Mouse (Mus musculus): ENCODE measurements at regions not wholly inside any gene's neighbourhood (a gene's known extent, or its start where the extent isn't known, plus 50 kb on each side); places are given as distances from the start of the nearest gene placed in this dataset.

DNA sequence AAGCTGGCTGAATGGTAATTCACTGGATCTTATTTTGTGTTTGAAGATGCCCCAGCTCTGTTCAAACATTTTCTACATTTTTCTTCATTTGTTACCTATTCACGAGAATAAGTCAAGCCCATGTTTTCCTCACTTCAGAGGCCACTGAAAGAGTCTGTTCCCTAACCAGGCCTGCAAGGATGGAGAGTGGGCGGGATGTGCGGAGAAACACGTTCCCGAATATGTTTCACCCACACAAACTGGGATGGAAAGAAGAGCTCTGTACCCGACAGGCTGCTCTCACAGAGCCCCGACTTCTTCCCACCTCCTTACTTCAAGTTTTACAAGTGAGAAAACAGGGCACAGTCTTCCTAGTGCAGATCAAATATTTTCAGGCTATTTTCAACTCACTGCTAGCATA is 881.4 kb downstream of the Slc4a3 start:
- TF ChIP-seq CTCF (conservative IDR thresholded peaks at IDR 0.05; ENCODE audit: low read length) (no peak), POU5F1 (IDR thresholded peaks at IDR 0.05; ENCODE audit: borderline replicate concordance, low read length) (no peak), NANOG (IDR thresholded peaks at IDR 0.05; ENCODE audit: borderline replicate concordance, low read length) (no peak)
